Mouse (Mus musculus): ENCODE data around the gene Cabin1.

Cabin1 gene

GRCm38 (mm10) chr10:75666451-75667030 is 97.6 kb downstream of the Cabin1 start:
- DNase-seq (ENCODE audit: low spot score in 2 of 2), result no peak

DNA sequence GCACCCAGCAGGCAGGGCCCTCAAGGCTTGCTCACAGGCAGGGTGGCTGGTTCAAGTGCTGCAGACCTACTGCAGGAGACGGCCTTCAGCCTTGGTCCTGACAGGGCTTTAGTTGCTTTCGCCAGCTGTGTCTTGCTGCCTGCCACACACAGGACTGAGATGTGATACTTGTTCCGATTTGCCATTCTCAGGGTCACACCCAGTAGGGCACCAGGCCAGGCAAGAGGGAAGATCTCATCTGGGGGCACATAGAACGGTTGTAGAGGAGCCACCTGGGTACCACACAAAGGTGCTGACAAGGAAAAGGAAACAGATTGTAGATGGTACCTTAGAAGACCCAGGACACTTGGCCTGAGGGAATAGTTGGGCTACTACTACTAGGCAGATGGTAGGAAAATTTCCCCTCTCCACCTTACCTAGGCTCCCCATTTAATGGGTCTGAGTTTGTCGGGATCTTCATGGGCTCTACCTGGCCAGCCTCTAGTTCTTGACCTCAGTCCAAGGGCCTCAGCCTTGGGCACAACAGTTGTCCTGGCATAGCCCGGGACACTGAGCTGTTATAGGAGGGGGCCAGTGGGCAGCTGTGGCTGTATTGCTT is 99.4 kb downstream of the Cabin1 start:
- DNase-seq (ENCODE audit: low spot score in 2 of 2), result no peak

DNA sequence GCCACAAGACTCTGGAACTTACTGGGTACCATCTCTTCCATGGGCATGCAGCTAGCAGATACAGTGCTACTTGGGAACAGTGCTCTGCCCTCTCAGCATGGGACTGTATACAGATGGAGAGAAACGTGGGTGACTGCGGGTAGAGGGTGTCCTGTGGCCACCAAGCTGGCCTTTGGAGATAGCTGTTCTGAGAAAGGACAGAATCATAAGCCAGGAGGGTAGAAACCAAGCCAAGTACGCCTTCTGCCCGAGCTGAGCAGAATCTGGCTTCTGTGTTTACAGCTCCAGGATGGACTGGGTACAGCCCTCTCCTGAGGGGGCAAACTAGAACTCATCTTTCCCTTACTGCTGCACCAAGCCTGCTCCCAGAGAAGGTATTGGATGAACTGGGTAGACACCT is 101.6 kb downstream of the Cabin1 start:
- no peak for DNase-seq (ENCODE audit: low spot score in 2 of 2)

DNA sequence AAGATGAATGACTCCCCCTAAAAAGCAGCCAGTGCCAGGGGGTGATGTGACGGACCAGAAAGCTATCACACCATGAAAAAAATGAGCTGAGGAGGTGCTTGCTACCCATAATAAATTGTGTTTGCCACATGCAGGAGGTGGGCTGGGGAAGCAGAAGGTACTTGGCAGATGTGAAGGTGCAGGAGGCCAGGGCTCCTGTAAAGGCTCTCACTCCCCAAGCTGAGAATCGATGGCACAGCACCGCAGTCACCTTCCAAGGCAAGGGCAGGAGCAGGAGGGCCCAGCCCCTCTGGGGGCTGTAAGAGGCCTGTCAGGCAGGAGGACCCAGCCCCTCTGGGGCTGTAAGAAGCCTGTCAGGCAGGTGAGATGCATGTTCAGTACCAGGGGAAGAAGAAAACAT is 102.3 kb downstream of the Cabin1 start:
- no peak for DNase-seq (ENCODE audit: low spot score in 2 of 2)

DNA sequence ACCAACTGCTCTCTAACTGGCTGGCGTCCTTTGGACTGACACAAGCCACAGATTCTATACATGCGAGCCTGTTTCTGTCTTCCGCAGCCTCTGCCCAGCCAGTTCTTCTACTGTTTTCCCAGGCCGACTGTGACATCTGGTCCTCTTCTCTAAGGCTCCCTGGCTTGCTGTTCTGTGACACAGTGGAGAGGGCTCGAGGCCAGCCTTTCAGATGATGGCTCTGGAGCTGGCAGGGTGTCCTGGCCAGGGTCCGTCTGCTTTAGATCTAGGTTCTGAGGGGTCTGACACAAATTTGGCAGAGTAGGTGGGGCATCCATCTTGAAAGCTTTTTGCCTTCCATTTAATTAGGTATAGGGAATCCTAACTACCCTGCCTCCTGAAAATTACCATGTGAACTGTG is 102.8 kb downstream of the Cabin1 start:
- no peak for DNase-seq (ENCODE audit: low spot score in 2 of 2)

DNA sequence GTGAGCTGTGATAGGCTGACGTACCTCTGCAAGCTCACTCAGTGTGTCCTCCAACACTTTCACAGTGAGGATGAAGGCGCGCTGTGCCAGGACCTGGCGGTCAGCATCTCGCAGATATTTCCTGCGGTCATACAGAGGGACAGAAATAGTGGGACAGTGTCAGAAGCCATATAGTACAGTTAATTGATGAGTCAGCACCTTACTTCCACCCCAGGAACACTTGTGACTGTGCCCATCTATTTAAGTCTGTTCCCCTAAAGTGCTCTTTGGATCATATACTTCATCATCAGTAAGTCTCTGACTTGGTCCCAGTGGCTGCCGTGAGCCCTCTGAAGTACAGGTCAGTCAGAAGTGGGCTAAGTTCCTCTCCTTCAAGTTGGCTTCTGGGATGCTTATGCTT is 106.4 kb downstream of the Cabin1 start:
- DNase-seq (ENCODE audit: low spot score in 2 of 2), result no peak

DNA sequence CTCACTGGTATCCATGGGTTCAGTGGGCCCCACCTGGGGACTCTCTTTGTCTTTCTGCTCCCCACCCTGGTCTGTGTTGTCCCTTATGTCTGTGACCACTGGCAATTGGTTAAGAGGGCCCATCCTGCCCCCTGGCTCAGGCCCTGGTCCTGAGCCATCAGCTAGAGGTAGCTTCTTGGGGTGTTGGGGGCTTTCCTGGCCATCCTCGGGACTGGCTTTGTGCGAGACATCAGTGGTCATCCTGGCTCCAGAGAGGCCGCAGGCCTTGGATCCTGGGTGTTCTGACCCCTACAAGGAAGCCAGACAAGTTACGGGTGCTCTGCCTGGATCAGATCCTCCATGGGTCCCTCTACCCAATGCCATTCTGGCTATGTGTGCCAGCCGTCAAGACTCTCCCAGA is 107.0 kb downstream of the Cabin1 start:
- no peak for DNase-seq (ENCODE audit: low spot score in 2 of 2)

GRCm38 (mm10) chr10:75654053-75654452 is 110.1 kb downstream of the Cabin1 start:
- no peak for DNase-seq (ENCODE audit: low spot score in 2 of 2)

DNA sequence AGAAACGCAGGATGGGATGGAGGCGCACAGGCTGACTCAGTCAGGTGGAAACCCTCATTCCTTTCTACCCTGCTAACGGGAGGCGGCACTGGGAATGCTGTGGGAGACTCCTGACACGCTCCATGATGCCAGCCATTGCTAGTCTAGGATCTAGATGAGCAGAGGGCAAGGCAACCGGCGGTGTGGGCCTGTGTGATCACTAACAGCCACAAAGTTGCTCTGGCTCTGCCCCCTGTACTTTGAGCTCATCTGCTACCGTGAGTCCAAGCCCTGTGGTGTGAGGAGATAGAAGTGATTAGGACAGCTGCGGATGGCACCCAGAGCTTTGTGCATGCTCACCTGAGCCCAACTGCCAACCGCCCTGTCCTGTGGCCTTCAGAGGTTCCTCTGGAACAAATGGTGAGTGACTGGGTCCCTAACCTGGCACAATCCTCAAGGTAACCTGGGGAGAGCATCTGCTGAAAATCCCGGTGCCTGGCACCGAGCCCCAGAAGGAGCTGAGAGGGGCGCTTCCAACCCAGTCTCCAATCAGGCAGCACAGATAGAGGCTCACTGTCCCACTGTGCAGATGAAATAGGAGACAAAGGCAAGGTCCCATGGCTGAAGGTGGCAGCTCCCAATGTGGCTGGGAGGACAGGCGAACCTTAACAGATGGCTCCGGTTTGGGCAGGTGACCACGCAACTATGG is 112.6 kb downstream of the Cabin1 start:
- DNase-seq (ENCODE audit: low spot score in 2 of 2), result no peak

DNA sequence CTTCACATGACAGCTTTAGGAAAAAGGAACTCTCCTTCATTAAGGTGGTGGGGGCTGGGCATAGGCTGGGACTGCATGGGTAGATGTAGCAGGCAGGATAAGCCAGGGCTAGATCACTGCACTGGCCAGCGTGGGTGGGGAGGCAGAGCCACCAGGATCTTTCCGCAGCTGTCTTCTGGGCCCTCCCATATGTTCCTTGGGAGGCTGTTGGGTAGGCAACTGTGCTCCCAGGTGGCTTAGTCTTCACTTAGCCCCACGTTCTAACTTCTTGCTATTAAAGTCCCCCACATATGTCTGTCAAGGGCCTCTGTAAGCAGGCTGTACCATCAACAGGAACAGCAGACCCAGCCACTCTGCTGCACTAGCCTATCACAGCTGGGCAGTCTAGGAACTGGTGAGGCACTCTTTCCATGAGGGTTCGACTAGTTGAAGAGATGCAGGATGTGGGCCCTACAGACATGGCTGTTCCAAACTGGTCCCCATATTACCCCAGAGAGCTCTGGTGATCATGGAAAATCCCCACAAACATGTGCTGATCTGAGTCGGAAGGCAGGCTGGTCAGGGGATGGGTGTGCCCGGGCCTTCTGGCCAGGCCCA is 113.7 kb downstream of the Cabin1 start:
- no peak for DNase-seq (ENCODE audit: low spot score in 2 of 2)

DNA sequence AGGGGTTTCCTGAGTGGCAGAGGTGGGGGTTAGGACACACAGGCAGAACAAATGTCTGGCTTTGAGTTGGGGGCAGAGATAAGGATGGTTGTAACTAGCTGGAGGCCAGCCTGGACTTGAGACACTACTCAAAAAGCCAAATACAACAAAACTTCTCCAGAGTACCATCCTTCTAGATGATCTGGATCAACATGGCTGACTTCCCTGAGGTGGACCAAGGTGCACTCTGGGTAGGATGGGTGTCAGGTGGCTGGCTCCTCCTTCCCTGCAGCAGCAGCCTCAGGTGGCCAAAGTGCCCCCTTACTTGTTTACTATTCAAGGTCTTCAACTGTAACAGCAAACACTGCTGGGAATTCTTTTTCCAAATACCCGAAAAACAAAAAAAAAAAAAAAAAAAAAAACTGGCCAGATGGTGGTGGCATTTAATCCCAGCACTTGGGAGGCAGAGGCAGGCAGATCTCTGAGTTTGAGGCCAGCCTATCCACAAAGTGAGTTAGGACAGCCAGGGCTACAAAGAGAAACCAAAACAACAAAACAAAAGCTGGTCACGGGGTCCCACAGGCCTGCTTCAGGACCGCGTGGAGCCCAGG is 114.6 kb downstream of the Cabin1 start:
- no peak for DNase-seq (ENCODE audit: low spot score in 2 of 2)

DNA sequence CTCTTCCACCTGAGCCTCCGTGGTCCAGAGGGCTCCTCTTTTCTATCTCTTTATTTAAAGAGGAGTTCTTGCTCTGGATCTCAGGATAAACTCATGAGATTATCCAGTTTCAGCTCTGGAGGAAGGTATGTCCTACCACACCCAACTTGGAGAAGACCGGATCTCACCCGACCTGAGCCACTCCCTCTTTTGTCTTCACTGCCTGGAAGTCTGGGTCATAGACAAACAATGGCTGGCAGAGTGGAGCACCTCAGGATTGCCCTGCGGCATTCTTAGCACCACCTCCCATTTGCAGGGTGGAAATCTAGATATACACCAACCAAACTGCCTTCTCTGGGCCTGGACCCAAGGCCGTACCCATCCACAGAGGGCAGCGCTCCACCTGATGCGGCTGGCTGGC is 115.1 kb downstream of the Cabin1 start:
- DNase-seq (ENCODE audit: low spot score in 2 of 2), result no peak

- DNase-seq (ENCODE audit: low spot score in 2 of 2), result no peak
These were observed 116.0 kb downstream of the Cabin1 start for GRCm38 (mm10) chr10:75648091-75648490.

- DNase-seq (ENCODE audit: low spot score in 2 of 2), result peak in 1 of 2 experiments; percentile 65
These were observed 116.8 kb downstream of the Cabin1 start for GRCm38 (mm10) chr10:75647362-75647761.

DNA sequence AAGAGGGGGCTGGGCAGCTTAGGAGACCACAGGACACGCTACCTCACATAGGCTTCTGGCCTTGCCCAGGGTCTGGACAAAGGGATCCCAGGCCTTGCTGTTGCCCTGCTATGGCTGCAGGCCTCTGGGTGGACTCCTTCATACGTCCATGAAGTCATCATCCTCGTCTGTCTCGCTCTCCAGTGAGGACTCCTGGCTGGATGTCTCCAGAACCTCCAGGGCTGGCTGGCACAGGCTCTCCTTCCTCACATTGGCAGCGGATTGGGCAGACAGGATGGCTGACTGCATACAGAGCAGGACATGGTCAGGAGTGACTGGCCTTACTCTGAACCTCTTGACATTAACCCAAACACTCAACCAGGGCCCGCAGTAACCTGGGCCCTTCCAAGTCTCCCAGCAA is 117.7 kb downstream of the Cabin1 start:
- no peak for DNase-seq (ENCODE audit: low spot score in 2 of 2)

GRCm38 (mm10) chr10:75645616-75646015 is 118.5 kb downstream of the Cabin1 start:
- no peak for DNase-seq (ENCODE audit: low spot score in 2 of 2)

DNA sequence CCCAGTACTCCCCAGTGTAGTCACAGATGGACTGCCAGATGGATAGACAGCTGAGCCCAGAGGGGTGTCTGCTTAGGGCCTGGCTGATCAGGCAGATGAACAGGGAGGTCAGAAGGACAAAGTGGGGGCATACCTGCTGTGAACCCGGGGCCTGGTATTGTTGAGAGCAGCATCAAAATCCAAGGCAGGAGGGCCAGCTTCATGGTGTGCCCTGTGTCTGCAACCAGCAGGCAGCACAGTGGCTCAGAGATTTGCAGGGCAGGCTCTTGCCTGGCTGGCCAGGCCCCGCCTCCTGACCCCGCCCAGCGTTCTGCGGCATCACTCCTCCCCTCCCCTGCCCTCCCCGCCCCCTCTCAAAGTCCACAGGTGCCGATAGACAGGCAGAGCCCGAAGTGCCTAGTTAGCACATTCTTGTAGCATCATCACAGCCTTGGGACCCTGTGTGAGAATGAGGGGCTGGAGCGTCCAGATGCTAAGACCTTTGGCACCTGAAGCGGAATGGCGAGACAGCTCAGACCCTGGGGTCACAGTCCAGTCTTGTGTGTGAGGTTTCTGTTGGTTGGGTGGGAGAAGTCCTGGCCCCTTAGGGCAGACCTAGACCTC is 120.3 kb downstream of the Cabin1 start, which contains the start of gene Susd2:
Susd2 (minus strand) TSS at position 268 of the 603 bp plus-strand sequence.
- DNase-seq (ENCODE audit: low spot score in 2 of 2), result no peak

GRCm38 (mm10) chr10:75642891-75643290 is 121.2 kb downstream of the Cabin1 start:
- no peak for DNase-seq (ENCODE audit: low spot score in 2 of 2)

DNA sequence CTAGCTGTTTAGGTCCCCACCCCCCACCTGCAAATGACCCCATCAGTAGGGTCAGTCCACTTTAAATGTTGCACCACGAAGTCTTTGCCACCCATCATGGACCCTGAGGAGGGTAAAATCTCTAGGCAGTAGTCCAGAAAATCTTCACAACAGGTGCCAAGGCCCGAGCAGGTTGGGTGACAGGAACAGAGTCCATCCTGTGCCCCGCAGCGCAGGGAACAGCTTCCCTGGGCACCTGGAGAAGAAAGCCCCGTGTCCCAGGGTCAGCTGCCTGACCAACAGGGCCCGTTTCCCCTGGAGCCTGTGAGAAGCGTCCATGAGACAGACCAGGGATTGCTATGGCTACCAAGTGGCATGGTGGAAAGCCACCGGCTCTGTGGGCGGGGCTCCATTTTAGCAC is 121.7 kb downstream of the Cabin1 start:
- DNase-seq (ENCODE audit: low spot score in 2 of 2), result no peak

DNA sequence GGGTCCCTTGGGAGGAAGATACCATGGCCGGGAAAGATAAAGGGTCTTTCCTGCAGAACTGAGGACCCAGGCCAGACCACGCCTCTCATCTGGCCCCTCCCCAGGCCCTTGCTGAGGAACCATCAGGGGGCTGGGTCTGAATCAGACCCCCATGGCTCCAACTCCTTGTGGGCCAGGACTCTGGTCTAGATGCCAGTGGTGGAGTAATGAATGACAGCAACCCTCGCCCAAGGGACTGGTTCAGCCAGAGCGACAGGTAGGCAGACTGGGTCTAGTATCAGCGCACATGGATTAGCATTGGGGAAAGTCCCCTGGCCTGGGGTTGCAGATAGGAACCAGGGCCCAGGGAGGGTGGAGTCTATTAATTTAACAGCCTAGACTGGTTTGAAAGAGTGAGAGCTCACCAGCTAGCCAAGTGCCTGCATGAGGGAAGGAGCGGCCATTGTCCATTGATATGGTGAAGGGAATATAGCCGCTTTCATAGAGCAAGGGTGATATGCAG is 122.4 kb downstream of the Cabin1 start:
- no peak for DNase-seq (ENCODE audit: low spot score in 2 of 2)

- DNase-seq (ENCODE audit: low spot score in 2 of 2), result peak in 1 of 2 experiments; percentile 54
These were observed 126.4 kb downstream of the Cabin1 start for GRCm38 (mm10) chr10:75637711-75638110.
